Mouse (Mus musculus) layer of hippocampus, adult 18-20 months (tissue): ENCODE results near the gene Pbx1. TPM values are rescaled to one million over a fixed set of nuclear protein-coding genes. Genes with fewer than 3 reads are reported as not detected.

ENCODE experiments used
- DNase-seq, 2 experiments: peaks; one replicate each; pipeline ENCODE4 v3.0.0; 2022; ENCODE audit warnings: low spot score in 2 of 2
- total RNA-seq, 2 experiments: library from RNA; stranded (reverse); gene quantifications; 2 replicates each; pipeline ENCODE4 v1.2.3; 2021

Pbx1 gene
- total RNA-seq, 2 experiments from 2014 or later = 122 to 127 TPM

DNA sequence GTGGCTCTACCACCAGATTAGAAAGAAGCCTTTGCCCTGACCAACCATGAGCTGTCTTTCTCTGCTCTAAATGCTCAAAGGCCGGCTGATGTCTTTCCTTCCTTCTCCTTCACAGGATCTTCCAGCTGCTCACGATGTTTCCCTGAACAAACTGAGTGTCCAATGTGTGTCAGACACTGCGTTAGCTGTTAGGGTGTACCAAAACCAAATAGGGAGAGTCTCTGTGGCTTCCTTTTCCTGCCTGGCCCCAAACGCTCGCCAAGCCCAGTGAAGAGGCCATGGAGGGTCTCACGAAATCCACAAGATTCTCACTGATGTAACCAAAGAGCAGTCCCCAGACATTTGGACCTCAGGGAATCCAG, 47.5 kb downstream of the Pbx1 start:
- DNase-seq = no peak

DNA sequence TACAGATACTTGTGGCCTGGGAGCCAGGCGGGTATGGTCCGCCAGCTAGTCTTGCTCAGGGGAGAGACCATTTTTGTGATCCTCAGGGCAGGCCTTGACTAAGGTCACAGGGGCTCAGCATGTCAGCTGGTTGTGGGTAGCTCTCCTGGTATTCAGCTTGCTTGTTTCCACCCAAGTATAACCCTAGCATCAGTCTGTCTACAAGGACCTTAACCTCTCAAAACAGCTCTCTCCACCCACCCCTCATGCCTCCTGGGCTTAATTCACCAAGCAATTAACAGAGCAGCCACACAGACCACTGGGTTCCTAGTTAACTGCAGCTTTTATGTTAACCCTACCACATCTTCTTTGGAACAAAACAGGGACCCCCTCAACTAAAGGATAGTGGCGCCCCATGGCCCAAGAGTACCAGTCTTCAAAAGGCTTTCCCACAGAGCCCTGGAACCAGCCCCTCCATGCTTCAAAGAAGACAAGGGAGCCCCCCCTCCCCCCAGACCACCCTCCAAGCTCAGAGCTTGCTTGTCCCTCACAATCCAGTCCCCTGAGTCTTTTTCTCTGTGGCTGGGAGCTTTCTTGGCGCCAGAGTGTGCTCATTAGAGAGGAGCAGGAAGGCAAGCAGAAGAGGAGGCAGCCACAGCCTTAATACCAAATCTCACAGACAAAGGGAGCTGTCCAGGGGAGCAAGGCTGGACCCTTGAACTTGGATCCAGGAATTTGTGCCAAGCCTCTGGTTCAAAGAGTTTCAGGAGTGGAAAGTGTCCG, 48.1 kb downstream of the Pbx1 start:
- DNase-seq = no peak

DNA sequence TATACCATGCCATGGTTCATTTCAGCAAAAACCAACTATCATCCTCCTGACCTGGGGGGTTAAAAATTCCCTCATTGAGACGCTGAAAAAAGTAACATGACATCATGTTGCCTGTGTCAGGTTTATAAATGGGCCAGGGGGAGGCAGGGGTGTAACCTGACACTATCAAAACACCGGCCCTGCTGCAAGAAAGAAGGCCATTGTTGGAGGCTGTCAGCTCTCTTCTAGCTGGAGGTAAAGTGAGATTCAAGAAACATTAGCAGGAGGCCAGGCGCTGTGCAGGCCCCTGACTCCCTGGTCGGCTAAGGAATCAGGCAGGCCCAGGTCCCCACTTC, 49.3 kb downstream of the Pbx1 start:
- no peak for DNase-seq

DNA sequence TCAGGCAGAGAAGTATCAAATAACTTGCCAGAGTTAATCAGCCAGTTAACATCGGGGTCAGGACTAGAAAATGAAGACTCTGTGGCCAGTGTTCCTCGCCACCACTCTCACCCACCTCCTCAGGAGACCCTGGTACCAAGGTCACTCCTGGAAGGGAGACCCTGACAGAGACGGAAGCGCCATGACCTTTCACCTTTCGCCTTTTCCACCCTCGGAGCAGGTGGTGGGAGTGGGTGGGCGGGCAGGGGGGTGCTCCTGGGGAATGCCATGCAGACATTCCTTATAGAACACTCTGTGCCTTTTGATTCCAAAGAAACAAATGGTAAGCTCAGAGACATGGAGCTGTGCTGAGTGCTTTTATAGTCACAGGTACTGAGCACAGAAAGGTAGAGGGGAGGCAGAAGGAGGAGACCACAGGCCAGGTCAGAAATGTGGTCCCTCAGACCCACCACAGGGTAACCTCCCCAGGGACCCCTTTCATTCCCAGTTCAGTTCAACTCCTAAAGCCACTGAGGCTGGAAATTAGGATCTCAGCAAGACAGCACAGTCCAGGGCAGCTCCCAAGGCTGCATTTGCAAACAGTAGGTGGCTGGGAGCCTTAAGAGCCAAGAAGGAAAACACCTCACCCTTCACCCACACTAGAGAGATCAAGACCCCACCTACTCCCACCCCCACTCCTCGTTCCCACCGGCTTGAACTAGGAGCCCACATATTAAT, 49.8 kb downstream of the Pbx1 start:
- no peak for DNase-seq

DNA sequence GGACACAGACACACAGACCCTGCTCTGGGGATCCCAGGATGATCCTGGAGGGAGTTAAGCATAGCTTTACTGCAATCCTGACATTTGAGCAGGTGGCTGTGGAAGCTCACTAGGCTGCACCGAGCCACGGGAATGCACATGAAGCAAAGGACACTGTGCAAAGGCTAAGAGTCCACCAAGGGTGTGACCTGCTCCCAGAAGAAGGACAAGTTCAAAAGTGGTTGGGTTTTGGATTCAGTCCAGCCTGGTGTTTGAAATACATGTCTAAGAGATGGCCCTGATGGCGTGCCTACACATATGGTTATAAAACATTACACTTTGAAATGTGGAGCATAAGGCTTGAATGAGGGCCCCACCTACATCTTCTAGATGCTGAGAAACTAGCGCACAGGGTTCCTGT, 50.6 kb downstream of the Pbx1 start:
- DNase-seq = no peak

DNA sequence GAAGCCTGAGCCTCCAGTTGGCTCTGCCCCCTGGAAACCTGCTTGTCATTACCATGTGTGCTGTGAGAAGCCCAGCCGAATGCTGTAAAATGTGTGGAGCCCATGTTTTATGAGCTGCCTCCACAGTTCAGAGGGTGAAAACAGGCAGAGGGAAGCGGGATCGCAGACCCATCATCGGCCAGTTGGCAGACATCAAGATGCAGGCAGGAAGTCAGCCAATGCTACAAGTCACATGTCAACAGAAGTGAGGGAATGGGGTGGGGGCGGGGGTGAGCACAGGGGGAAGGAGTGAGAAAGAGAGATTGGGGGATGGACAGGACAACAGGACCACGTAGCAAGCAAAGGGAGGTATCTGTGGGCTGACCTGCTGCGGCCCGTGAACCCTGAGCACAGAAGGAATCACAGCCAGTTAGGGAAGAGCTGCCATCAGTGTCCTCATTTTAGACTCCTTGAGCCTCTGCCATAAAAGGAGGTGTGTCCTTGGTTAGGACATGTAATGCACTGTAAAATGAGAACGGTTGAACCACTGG, 51.8 kb downstream of the Pbx1 start:
- no peak for DNase-seq

DNA sequence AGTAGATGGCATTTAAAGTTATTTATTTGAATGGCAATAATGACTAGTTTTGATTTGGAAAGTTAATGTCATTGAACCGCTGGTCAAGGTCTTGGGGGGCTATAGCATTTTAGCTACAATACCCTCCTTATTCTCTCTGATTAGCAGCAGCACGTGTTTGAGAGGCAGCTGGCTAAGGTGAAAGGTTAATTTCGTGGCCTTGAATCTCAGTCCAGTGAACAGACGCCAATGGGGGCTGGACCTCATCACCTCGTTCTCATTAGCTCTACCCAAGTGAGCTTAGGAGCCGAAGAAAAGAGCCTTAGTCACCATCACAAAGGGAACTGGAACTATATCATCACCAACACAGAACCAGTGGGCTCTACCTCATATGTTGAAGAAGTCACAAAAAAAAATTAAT, 54.4 kb downstream of the Pbx1 start:
- DNase-seq = no peak

DNA sequence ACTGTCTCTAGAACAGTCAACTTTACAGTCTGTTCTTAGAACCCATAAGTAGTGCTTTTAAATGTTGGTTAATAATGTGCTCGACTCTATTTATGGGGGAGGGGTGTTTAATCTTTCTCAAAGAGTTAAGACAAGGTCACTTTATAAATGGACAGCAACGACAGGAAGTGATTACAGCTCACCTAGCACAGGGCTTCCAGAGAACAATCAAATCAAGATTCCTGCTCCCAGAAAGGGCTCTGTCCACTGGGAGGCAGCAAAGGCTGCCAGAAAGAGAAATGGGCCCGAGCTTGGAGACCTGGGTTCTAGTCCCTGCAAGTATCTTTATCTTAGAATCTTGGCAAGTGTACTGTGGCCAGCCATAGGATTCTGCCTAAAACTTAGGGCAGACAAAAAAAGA, 55.7 kb downstream of the Pbx1 start:
- no peak for DNase-seq

DNA sequence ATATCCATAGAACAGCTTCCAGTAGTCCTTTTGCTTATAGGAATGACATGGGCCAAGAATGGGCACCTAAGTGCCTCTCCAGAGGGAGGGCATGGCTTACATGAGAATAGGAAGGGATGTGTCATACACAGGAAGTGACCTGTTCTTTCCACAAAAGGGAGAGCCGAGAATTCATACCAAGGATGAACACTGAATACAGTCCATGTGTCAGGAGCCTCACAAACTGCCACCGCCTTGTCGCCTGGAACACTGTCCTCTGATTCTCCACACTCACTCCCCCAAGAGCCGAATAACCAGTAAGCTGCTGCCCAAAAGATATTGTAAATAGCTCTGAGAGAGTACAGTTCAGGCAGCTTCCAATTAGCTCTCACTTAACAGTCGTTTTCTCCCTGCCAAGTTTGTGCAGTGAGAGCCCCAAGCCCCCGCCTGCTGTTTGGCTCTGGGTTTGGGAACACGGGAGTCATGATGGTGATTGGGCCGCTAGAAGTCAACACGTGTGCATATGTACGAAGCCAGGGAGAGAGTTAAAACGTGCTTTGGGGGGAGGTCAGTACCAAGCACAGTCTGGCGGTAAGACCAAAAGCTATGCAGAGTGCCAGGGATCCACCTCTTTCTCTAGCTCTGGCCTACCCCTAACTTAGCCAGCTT, 57.0 kb downstream of the Pbx1 start:
- no peak for DNase-seq

DNA sequence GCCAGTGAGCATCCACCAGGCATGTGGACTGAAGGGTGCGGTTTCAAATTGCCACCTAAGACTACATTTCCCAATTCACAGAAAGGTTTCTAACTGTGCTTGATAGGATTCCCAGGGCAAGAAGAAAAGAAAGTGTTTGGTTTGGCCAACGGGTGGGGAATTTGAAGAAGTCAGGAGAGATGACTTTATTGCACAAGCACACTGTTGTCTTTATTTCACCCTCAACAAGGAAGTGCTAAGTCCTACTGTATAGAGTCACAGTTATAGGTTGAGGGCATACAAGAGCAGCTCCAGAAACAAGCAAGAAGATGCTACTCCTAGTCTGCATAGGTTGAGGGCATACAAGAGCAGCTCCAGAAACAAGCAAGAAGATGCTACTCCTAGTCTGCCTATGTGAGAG, 60.0 kb downstream of the Pbx1 start:
- no peak for DNase-seq

DNA sequence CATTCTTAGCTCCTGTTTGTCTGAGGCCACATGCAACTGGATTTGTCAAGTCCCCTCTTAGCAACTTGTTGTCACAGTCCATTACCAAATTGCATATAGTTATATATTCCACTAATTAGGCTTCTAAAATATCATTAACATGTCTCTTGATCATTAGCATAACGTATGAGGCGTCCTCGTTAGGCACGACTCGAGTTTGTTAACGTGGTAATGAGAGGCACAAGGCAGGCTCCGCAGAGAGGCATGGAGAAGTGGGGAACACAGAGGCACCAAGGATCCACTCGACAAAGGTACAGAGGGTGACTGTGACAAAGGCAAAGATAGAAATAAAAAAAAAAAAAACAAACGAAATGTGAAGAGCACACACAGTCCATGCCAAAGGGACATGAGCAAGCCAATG, 61.1 kb downstream of the Pbx1 start:
- DNase-seq = no peak

DNA sequence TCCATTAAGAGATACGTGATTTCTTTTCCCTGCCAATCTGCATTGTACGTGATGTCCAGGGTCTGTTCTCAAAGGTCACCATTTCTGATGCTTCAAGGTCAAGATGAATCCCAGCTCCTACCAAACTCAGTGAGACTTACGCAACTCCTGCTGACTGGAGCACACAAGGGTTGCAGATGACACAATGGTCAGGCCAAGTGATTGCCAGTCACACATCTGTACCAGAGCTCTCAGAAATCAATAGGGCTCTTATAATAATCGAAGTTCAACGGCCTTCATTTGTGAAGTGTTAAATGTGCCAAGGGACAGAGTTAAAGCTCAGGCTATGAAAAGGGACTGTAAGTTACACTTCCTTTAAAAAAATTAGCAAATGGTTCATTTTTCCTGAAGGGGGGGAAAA, 65.8 kb downstream of the Pbx1 start:
- DNase-seq = no peak

DNA sequence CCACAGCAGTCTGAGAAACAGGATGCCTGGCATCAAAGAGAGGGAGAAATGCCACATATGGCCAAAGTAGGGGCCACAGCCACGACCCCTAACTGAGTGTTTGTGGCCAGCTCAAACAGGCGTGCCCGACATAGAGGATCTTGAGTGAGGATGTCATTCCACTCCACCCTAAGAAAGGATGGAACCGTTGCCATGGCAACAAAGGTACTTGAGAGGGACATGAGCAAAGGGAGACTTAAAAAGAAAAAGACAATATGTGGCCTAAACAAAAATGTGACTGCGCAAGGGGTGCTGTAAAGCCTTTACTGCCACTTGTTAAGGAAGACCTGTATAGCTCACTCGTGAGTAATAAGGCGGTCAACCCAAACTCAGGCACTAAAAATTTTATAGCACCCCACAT, 67.7 kb downstream of the Pbx1 start:
- DNase-seq = no peak

DNA sequence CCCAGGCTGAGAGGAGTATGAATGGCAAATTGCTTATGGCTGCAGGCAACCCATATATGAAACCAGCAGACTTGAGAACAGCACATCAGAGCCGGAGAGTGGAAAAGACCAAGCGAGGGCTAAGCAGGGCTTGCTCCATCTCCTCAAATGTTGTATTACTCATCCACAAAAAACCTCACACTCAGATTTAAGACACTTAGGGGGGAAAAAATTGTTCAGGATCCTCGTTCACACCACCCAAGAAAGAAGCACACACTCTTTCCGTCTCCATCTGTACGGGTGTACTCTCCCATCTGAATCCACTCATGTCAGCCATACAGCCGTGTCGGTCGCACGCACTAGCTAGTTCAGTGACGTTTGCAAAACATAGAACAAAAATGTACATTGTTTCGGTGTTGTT, 69.0 kb downstream of the Pbx1 start:
- DNase-seq = no peak

DNA sequence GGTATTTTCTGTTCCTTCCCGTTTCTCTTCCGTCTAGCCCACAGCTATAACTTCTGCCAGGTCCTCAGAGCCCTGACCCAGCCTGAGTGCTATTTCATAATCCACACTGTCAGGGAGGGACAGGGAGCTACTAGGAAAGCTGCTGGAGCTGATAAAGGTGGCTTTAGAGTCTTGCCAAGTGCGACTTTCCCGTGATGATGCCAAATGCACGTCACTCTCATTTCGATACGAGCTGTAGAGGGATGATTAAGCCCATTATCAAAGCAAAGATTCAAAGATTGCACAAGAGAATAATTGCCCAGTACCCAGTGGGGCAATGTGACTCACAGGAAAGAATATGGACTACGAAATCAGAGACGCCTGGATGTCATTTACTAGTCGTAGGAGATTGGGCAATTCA, 69.6 kb downstream of the Pbx1 start:
- DNase-seq = no peak

DNA sequence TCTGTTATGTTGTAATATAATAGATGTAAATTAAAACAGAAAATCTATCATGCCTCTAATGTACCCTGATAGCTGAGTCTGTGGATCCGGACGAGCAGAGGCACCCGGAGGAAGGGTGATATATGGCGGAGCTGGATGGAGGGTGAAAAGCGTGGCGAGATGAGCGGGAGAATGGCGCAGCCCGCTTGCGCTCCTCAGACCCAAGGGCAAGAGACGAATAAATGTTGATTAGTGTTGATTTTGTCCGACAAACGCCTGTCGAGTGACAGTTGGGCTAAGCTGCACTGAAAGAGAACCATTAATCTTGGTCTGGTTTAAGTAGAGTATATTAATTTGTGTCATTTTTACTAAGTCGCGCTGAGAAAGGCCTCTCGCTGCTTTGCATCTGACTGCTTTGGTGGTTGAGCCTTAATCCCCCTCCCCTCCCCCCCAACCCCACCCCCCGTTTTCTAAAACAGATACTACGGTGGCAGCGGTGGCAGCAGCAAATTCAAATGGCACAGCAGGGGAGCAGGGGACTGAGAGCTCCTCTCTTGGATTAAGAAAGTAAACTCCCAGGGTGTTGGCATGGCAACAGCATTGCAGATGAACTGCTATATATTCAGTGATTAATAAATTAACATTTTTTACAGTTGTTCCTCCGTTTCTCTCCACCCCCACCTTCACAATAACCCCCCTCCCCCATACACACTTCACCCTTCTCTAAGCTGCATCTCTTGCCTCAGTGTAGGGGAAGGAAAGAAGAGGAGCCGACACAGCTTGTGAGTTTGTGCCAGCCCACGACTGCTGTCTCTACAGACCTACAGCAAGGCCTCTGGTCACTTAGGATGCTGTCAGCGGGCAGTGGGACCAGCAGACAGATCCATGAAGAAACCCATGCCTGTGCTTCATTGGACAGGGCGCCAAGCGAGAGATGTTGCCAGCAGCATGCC, 74.1 kb downstream of the Pbx1 start:
- DNase-seq = no peak

DNA sequence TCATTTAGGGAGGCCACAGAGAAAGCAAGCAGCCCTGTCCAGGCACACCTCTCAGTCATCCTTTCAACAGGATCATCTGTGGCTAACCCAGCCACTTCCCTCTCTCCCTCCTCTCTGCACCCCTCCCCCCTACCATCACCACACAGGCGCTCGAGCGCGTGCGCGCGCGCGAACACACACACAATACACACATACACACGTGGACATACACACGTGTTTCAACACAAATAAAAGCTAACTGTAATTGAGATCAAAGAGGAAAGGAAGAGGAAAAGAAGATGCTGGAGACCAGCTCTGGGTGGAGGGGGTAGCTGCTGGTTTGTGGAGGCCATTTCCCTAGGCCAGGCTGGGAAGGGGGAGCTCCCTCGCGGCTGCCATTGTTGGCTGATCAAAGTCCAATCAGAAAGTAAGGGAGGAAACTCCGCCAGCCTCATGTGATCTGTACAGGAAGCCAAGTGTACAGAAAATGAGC, 75.1 kb downstream of the Pbx1 start:
- no peak for DNase-seq

DNA sequence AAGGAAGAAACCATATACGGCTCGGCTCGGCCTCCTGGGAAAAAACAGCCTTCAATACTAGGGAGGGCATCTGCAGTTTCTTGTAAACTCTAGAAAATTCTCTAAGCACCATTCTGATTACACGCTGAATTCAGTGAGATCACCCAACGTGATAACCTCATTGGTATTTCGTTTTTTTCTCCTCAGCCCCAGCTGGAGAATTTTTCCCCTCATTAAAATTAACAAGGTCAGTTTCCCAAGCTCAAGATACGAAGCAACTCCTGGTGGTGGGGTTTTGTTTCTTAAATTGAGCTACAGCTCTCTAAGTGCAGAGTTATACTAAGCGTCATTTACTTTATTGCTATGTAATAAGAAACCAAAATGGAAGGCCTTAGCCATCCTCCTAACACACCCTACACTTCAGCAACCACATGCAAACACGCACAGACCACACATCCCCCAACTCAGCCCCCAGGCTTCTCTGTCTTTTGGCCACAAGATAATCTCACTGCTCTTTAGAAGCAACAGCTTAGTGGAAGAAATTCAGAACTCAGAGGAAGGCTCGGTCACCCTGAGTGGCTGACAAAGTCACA, 76.0 kb downstream of the Pbx1 start:
- no peak for DNase-seq

DNA sequence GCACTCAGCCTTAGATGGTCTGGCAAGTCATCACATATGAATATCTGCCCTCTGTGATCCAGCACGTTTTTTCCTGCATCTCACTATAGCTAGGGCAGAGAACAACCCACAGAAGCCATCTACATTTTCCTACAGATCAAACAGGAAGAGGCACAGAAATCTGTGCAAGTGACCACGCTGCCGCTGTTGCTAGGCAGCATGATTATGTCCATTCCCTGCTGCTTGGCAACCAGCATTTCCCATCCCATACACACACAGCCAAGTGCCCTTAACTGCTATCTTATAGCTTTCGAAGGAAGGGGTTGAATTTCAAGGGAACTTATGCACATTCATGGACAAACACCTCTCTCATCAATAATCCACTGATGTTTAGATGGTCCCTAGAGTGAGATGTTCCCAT, 77.1 kb downstream of the Pbx1 start:
- DNase-seq = no peak

DNA sequence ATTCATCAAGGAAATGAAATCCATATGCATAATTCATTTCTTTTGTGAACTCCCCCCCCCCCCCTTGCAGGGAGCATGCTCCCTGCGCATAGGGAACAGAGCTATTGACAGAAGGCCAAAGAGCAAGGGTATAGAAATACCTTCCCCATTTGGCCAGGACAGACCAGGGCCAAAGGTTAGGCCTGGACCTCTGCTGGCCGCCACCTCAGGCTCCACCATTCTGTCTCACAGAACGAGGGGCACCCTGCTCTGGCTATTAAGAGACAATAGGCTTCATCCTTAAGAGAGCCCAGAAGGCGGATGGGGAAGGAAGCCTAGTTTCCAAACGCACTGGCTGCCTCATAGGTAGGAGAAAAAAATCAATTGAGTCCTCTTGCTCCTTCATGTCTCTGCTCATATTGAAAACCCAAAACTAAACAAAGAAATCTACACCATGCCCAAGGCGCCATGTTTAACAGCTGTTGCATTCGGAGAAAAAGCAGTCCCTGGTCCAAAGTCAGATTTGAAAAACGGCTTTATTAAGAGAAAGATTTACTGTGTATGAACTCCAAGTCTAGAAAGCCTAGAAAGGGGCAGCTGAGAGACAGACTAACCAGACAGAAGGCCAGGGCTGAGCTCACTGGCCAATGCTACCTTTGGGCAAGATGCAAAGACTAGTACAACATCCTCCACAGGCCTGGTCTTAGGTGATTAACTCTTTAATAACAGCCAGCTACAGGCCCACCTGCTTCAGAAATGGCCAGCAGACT, 83.9 kb downstream of the Pbx1 start:
- DNase-seq = no peak
